ENCODE assay signal across 24 mouse cellular contexts in the genomic region with DNA sequence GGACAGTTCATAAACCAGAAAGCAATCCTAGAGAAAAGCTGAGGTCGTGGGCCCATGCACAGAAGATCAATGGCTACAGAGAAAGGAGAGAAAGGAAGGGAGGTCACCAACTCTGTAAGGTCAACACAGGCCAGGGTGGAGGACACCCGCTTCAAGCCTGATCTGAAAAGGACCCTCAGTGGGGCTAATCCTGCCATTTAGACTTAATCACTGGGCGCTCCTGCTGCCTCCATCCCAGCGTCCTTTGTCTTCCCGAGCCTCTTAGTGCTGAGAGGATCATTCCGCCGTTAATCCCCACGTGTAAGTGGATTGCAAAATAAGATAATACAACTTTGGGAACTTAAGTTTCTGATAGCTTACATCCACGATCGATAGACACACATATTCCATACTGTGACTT. TPM values are rescaled to one million over a fixed set of nuclear protein-coding genes. Genes with fewer than 3 reads are reported as not detected.
DNase-seq lines count a peak whose midpoint lies in the region; ATAC-seq lines count a peak whose summit lies in the region.
"Had no signal": no experiment of that assay in that cellular context is flagged by ENCODE, and none has a peak within 500 bp of the region (broad histone marks: within the 10 kb centered on the region; RNA-seq: fewer than 3 reads in every experiment).

No protein-coding gene starts in this region.

- H3K36me3 ChIP-seq in forebrain, embryonic 10.5 days (replicated peaks), result peaks cover 20% of the 10 kb centered on the region
- no peaks in the 10 kb centered on the region for H3K36me3 ChIP-seq in forebrain, embryonic 15.5 days
- H3K36me3 ChIP-seq in midbrain, embryonic 10.5 days, result peaks cover 10% of the 10 kb centered on the region
- H3K36me3 ChIP-seq in midbrain, embryonic 15.5 days (replicated peaks), result no peaks in the 10 kb centered on the region
- H3K36me3 ChIP-seq in forebrain, embryonic 13.5 days (ENCODE audit: poor library complexity, severe bottlenecking), result peaks cover 7% of the 10 kb centered on the region
- H3K36me3 ChIP-seq: embryonic facial prominence, embryonic 15.5 days; heart, embryonic 12.5 days had no signal

- H3K9ac ChIP-seq in forebrain, embryonic 15.5 days (replicated peaks), result no peak overlapping the region
- no peak overlapping the region for H3K9ac ChIP-seq in midbrain, embryonic 15.5 days
- H3K9ac ChIP-seq in forebrain, embryonic 13.5 days, result no peak overlapping the region
- H3K9ac ChIP-seq: embryonic facial prominence, embryonic 15.5 days; heart, embryonic 12.5 days; hindbrain, embryonic 12.5 days; limb, embryonic 12.5 days; neural tube, embryonic 15.5 days had no signal

- 7% methylated on average over 10 of the region's 10 CpGs for WGBS in forebrain, embryonic 10.5 days
- 10% methylated on average over 10 of the region's 10 CpGs for WGBS in forebrain, embryonic 15.5 days
- WGBS in midbrain, embryonic 10.5 days, result 7% methylated on average over 10 of the region's 10 CpGs
- 13% methylated on average over 10 of the region's 10 CpGs for WGBS in midbrain, embryonic 15.5 days
- 4% methylated on average over 10 of the region's 10 CpGs for WGBS in forebrain, embryonic 13.5 days

- H3K27me3 ChIP-seq in forebrain, embryonic 10.5 days (ENCODE audit: poor library complexity, severe bottlenecking), result peaks cover 43% of the 10 kb centered on the region
- no peaks in the 10 kb centered on the region for H3K27me3 ChIP-seq in forebrain, embryonic 15.5 days
- peaks cover 98% of the 10 kb centered on the region for H3K27me3 ChIP-seq in midbrain, embryonic 10.5 days (ENCODE audit: low read depth, poor library complexity, severe bottlenecking)
- H3K27me3 ChIP-seq in midbrain, embryonic 15.5 days (replicated peaks), result no peaks in the 10 kb centered on the region
- H3K27me3 ChIP-seq in forebrain, embryonic 13.5 days, result no peaks in the 10 kb centered on the region
- H3K27me3 ChIP-seq: embryonic facial prominence, embryonic 15.5 days; heart, embryonic 12.5 days; hindbrain, embryonic 12.5 days; limb, embryonic 12.5 days; neural tube, embryonic 15.5 days had no signal

- H3K4me1 ChIP-seq in forebrain, embryonic 10.5 days, result peaks cover 55% of the 10 kb centered on the region
- H3K4me1 ChIP-seq in forebrain, embryonic 15.5 days, result peaks cover 15% of the 10 kb centered on the region
- peaks cover 41% of the 10 kb centered on the region for H3K4me1 ChIP-seq in midbrain, embryonic 10.5 days
- peaks cover 19% of the 10 kb centered on the region for H3K4me1 ChIP-seq in midbrain, embryonic 15.5 days
- H3K4me1 ChIP-seq in forebrain, embryonic 13.5 days, result peaks cover 34% of the 10 kb centered on the region

- H3K27ac ChIP-seq in forebrain, embryonic 10.5 days, result peak overlapping the region; percentile 45
- no peak overlapping the region for H3K27ac ChIP-seq in forebrain, embryonic 15.5 days (replicated peaks)
- H3K27ac ChIP-seq in midbrain, embryonic 10.5 days (replicated peaks), result no peak overlapping the region
- H3K27ac ChIP-seq in midbrain, embryonic 15.5 days, result no peak overlapping the region
- no peak overlapping the region; the same call in 1 of the 2 replicates for H3K27ac ChIP-seq in forebrain, embryonic 13.5 days
- H3K27ac ChIP-seq: embryonic facial prominence, embryonic 15.5 days; hindbrain, embryonic 12.5 days; limb, embryonic 12.5 days; neural tube, embryonic 15.5 days had no signal

- H3K4me3 ChIP-seq in forebrain, embryonic 10.5 days, result no peak overlapping the region
- no peak overlapping the region for H3K4me3 ChIP-seq in forebrain, embryonic 15.5 days
- peak overlapping the region; percentile 18; the same call in 1 of the 2 replicates for H3K4me3 ChIP-seq in midbrain, embryonic 10.5 days
- no peak overlapping the region for H3K4me3 ChIP-seq in midbrain, embryonic 15.5 days
- no peak overlapping the region for H3K4me3 ChIP-seq in forebrain, embryonic 13.5 days
- H3K4me3 ChIP-seq: embryonic facial prominence, embryonic 15.5 days; heart, embryonic 12.5 days; hindbrain, embryonic 12.5 days; limb, embryonic 12.5 days; neural tube, embryonic 15.5 days had no signal

- H3K4me2 ChIP-seq in forebrain, embryonic 15.5 days (replicated peaks), result no peak overlapping the region
- no peak overlapping the region for H3K4me2 ChIP-seq in midbrain, embryonic 15.5 days
- H3K4me2 ChIP-seq in forebrain, embryonic 13.5 days, result no peak overlapping the region
- H3K4me2 ChIP-seq: embryonic facial prominence, embryonic 15.5 days; heart, embryonic 12.5 days; hindbrain, embryonic 12.5 days; limb, embryonic 12.5 days; liver, embryonic 11.5 days; neural tube, embryonic 15.5 days had no signal

- peaks cover 11% of the 10 kb centered on the region for H3K9me3 ChIP-seq in forebrain, embryonic 10.5 days
- no peaks in the 10 kb centered on the region for H3K9me3 ChIP-seq in forebrain, embryonic 15.5 days
- H3K9me3 ChIP-seq in midbrain, embryonic 10.5 days (replicated peaks), result peaks cover 6% of the 10 kb centered on the region
- no peaks in the 10 kb centered on the region for H3K9me3 ChIP-seq in midbrain, embryonic 15.5 days
- H3K9me3 ChIP-seq in forebrain, embryonic 13.5 days (replicated peaks), result no peaks in the 10 kb centered on the region
- H3K9me3 ChIP-seq: embryonic facial prominence, embryonic 15.5 days; heart, embryonic 12.5 days; hindbrain, embryonic 12.5 days; limb, embryonic 12.5 days; neural tube, embryonic 15.5 days had no signal

- DNase-seq in forebrain, embryonic 10.5 days (ENCODE audit: extremely low spot score, low spot score), result peak; percentile 57
- DNase-seq in midbrain, embryonic 10.5 days (ENCODE audit: low spot score), result peak; percentile 79
- peak; percentile 67 for DNase-seq in retina, postnatal 7 days (ENCODE audit: low read depth, low spot score)
- no peak for DNase-seq in ovary, adult 18-20 months (ENCODE audit: low spot score)
- DNase-seq: adrenal gland, postnatal 14 days; cerebellum, adult 9-10 months; gastrocnemius, postnatal 14 days; heart, adult 11 months; heart, postnatal 10 days; kidney, adult 8-10 months; kidney, postnatal 10 days; lung, adult 18-20 months; lung, postnatal 10 days had no signal

- ATAC-seq in forebrain, embryonic 15.5 days (replicated peaks), result no peak
- no peak for ATAC-seq in midbrain, embryonic 15.5 days (replicated peaks)
- ATAC-seq in forebrain, embryonic 13.5 days, result 0 out of 2 replicates have a peak, but pooled peaks have one; percentile 19
- no peak for ATAC-seq in CD4-positive, CD25-positive, alpha-beta regulatory T cell, adult 4 months
- ATAC-seq: inflammation-experienced regulatory T-cells, adult 6 months had no signal

RNA-seq across cellular contexts. Expression of a gene that starts 11.2 kb away (rescaled TPM):
- 18.4 and 21.4 TPM in 2 replicates for polyA plus RNA-seq in forebrain, embryonic 10.5 days (2016; fragmentation: Nextera tagmentation; extraction: Ambion mirVana)
- 33.8 and 35.1 TPM in 2 replicates for polyA plus RNA-seq in forebrain, embryonic 15.5 days (2015; fragmentation: Nextera tagmentation; extraction: Ambion mirVana)
- polyA plus RNA-seq in midbrain, embryonic 10.5 days (2016; fragmentation: Nextera tagmentation; extraction: Ambion mirVana), result 13.8 and 13.9 TPM in 2 replicates
- 26.3 and 30.8 TPM in 2 replicates for polyA plus RNA-seq in midbrain, embryonic 15.5 days (2015; fragmentation: Nextera tagmentation; extraction: Ambion mirVana)
- polyA plus RNA-seq in forebrain, embryonic 13.5 days (2015; fragmentation: Nextera tagmentation; extraction: Ambion mirVana), result 25.6 and 29.4 TPM in 2 replicates
- 10 to 100 TPM; 53.3 to 54.6 TPM for polyA plus RNA-seq in CD4-positive, CD25-positive, alpha-beta regulatory T cell, adult 4 months (2017; shearing (Covaris generic))
